Mouse (Mus musculus): ENCODE measurements around the gene Lrp6. TPM values are rescaled to one million over a fixed set of nuclear protein-coding genes. Genes with fewer than 3 reads are reported as not detected.
A peak's percentile ranks its signal among the peaks of the same experiment; 100 is the strongest.

Lrp6 gene
- total RNA-seq, 2 experiments from 2014 or later, result 36.1 to 41.5 TPM

- DNase-seq, result no peak
- intact Hi-C loops (cut with DNase I), result no loop called here
These were observed 123.4 kb downstream of the Lrp6 start for GRCm38 (mm10) chr6:134443198-134443904.

GRCm38 (mm10) chr6:134442219-134442618 lies 124.5 kb downstream of the Lrp6 start:
- no peak for DNase-seq
- intact Hi-C loops (cut with DNase I), result no loop called here

- DNase-seq, result no peak
- intact Hi-C loops (cut with DNase I), result no loop called here
These were observed 125.0 kb downstream of the Lrp6 start for GRCm38 (mm10) chr6:134441716-134442115.

- DNase-seq, result no peak
- intact Hi-C loops (cut with DNase I), result no loop called here
These were observed 126.7 kb downstream of the Lrp6 start for GRCm38 (mm10) chr6:134440023-134440422.

- DNase-seq, result peak; percentile 27 to 34
- intact Hi-C loops (cut with DNase I), result no loop called here
These were observed 127.3 kb downstream of the Lrp6 start for GRCm38 (mm10) chr6:134439401-134440021.

- intact Hi-C loops (cut with DNase I), result no loop called here
- DNase-seq, result no peak
These were observed 129.8 kb downstream of the Lrp6 start for GRCm38 (mm10) chr6:134436955-134437354.

- intact Hi-C loops (cut with DNase I), result no loop called here
- no peak for DNase-seq
These were observed 131.8 kb downstream of the Lrp6 start for GRCm38 (mm10) chr6:134434866-134435390.

- intact Hi-C loops (cut with DNase I), result no loop called here
- DNase-seq, result no peak
These were observed 132.7 kb downstream of the Lrp6 start for GRCm38 (mm10) chr6:134434044-134434443.

GRCm38 (mm10) chr6:134433281-134433680 lies 133.5 kb downstream of the Lrp6 start:
- no peak for DNase-seq
- intact Hi-C loops (cut with DNase I), result no loop called here

- intact Hi-C loops (cut with DNase I), result no loop called here
- DNase-seq, result no peak
These were observed 135.2 kb downstream of the Lrp6 start for GRCm38 (mm10) chr6:134431583-134431982.

- intact Hi-C loops (cut with DNase I), result no loop called here
These were observed 136.5 kb downstream of the Lrp6 start for GRCm38 (mm10) chr6:134430161-134430799.

GRCm38 (mm10) chr6:134428455-134428854 lies 138.3 kb downstream of the Lrp6 start:
- DNase-seq, result no peak
- intact Hi-C loops (cut with DNase I), result loop anchor here (10.0 kb wide), 1 partner anchor 376 kb away; no protein-coding TSS in a partner anchor

More at GRCm38 (mm10) chr6:134430161-134430799, 136.5 kb downstream of the Lrp6 start:
- DNase-seq, result peak in 1 of 2 experiments; percentile 25

- intact Hi-C loops (cut with DNase I), result loop anchor here (10.0 kb wide), 1 partner anchor 378 kb away; no protein-coding TSS in a partner anchor
- DNase-seq, result no peak
These were observed 139.6 kb downstream of the Lrp6 start for GRCm38 (mm10) chr6:134427165-134427564.

- peak; percentile 52 to 58 for DNase-seq
- intact Hi-C loops (cut with DNase I), result loop anchor here (1.0 to 10.0 kb wide), 2 partner anchors 190 to 380 kb away; no protein-coding TSS in a partner anchor
These were observed 141.5 kb downstream of the Lrp6 start for GRCm38 (mm10) chr6:134425216-134425717.

- intact Hi-C loops (cut with DNase I), result loop anchor here (10.0 kb wide), 1 partner anchor 383 kb away; no protein-coding TSS in a partner anchor
- no peak for DNase-seq
These were observed 144.8 kb downstream of the Lrp6 start for GRCm38 (mm10) chr6:134421921-134422320.

- intact Hi-C loops (cut with DNase I), result loop anchor here (10.0 kb wide), 1 partner anchor 384 kb away; no protein-coding TSS in a partner anchor
- DNase-seq, result no peak
These were observed 146.4 kb downstream of the Lrp6 start for GRCm38 (mm10) chr6:134420375-134420774.

GRCm38 (mm10) chr6:134417886-134418285 lies 148.9 kb downstream of the Lrp6 start:
- intact Hi-C loops (cut with DNase I), result no loop called here
- DNase-seq, result no peak

GRCm38 (mm10) chr6:134416556-134417105 lies 150.1 kb downstream of the Lrp6 start:
- intact Hi-C loops (cut with DNase I), result no loop called here
- no peak for DNase-seq

- no peak for DNase-seq
- intact Hi-C loops (cut with DNase I), result no loop called here
These were observed 152.3 kb downstream of the Lrp6 start for GRCm38 (mm10) chr6:134414532-134414883.

- intact Hi-C loops (cut with DNase I), result no loop called here
These were observed 152.8 kb downstream of the Lrp6 start for GRCm38 (mm10) chr6:134413706-134414531.

More at GRCm38 (mm10) chr6:134413706-134414531, 152.8 kb downstream of the Lrp6 start:
- no peak for DNase-seq

Data from gastrocnemius, postnatal 36 days (tissue).